In genomic region chr7:30884047-30884446, GRCm38 (mm10) we compare ENCODE assay signal across 42 mouse cellular contexts. TPM values are rescaled to one million over a fixed set of nuclear protein-coding genes. Genes with fewer than 3 reads are reported as not detected.
"Had no signal": no experiment of that assay in that cellular context is flagged by ENCODE, and none has a peak within 500 bp of the region (broad histone marks: within the 10 kb centered on the region; RNA-seq: fewer than 3 reads in every experiment).

No protein-coding gene starts in this region.

- DNase-seq: gastrocnemius, postnatal 14 days; gastrocnemius, postnatal 36 days; heart, adult 11 months; heart, adult 2 months; heart, postnatal 14 days; heart, postnatal 36 days; kidney, adult 11 months; kidney, adult 2 months; kidney, adult 9 months; kidney, postnatal 14 days; kidney, postnatal 36 days; layer of hippocampus, adult 9-11 months; layer of hippocampus, postnatal 36 days; left cerebral cortex, postnatal 4 days; liver, embryonic 13.5 days; liver, postnatal 0 days had no signal

- H3K36me3 ChIP-seq: heart, embryonic 13.5 days; heart, embryonic 15.5 days; hindbrain, embryonic 13.5 days; hindbrain, embryonic 15.5 days; kidney, embryonic 15.5 days; limb, embryonic 13.5 days; limb, embryonic 15.5 days; liver, embryonic 13.5 days; liver, embryonic 15.5 days had no signal

- H3K9me3 ChIP-seq: heart, embryonic 13.5 days; heart, embryonic 15.5 days; hindbrain, embryonic 13.5 days; hindbrain, embryonic 15.5 days; kidney, embryonic 15.5 days; limb, embryonic 13.5 days; limb, embryonic 15.5 days; liver, embryonic 13.5 days; liver, embryonic 15.5 days had no signal

- H3K4me1 ChIP-seq: heart, embryonic 13.5 days; heart, embryonic 15.5 days; hindbrain, embryonic 13.5 days; hindbrain, embryonic 15.5 days; kidney, embryonic 15.5 days; limb, embryonic 13.5 days; limb, embryonic 15.5 days; liver, embryonic 13.5 days had no signal

- H3K4me2 ChIP-seq: heart, embryonic 11.5 days; heart, embryonic 13.5 days; heart, embryonic 15.5 days; hindbrain, embryonic 13.5 days; hindbrain, embryonic 15.5 days; kidney, embryonic 15.5 days; limb, embryonic 13.5 days; limb, embryonic 15.5 days; liver, embryonic 11.5 days; liver, embryonic 13.5 days; liver, embryonic 15.5 days had no signal

- H3K4me3 ChIP-seq: heart, adult 2 months; heart, embryonic 13.5 days; heart, embryonic 15.5 days; hindbrain, embryonic 13.5 days; hindbrain, embryonic 15.5 days; kidney, embryonic 15.5 days; limb, embryonic 13.5 days; limb, embryonic 15.5 days; liver, embryonic 13.5 days; liver, embryonic 15.5 days had no signal

- ATAC-seq: hindbrain, postnatal 0 days; intestine, embryonic 16.5 days; liver, postnatal 0 days had no signal

- H3K27me3 ChIP-seq: heart, embryonic 15.5 days; hindbrain, embryonic 13.5 days; hindbrain, embryonic 15.5 days; kidney, embryonic 15.5 days; limb, embryonic 13.5 days; limb, embryonic 15.5 days; liver, embryonic 13.5 days; liver, embryonic 15.5 days had no signal

- H3K9ac ChIP-seq: heart, embryonic 13.5 days; heart, embryonic 15.5 days; hindbrain, embryonic 13.5 days; hindbrain, embryonic 15.5 days; kidney, embryonic 15.5 days; limb, embryonic 13.5 days; limb, embryonic 15.5 days; liver, embryonic 13.5 days; liver, embryonic 15.5 days; liver, postnatal 0 days had no signal

- H3K27ac ChIP-seq: heart, adult 2 months; heart, embryonic 13.5 days; heart, embryonic 15.5 days; hindbrain, embryonic 13.5 days; hindbrain, embryonic 15.5 days; hindbrain, postnatal 0 days; kidney, embryonic 15.5 days; kidney, postnatal 0 days; limb, embryonic 13.5 days; limb, embryonic 15.5 days; liver, embryonic 13.5 days; liver, embryonic 15.5 days had no signal

RNA-seq across cellular contexts. Expression of gene Cd22, which starts 3.9 kb away (rescaled TPM):
- total RNA-seq: gastrocnemius, postnatal 36 days; hematopoietic stem cell, adult 5-6 weeks; layer of hippocampus, adult 18-20 months; layer of hippocampus, postnatal 14 days; layer of hippocampus, postnatal 36 days; left cerebral cortex, postnatal 25 days had no signal
- polyA plus RNA-seq: heart, embryonic 11.5 days; heart, embryonic 13.5 days; heart, embryonic 15.5 days; hindbrain, embryonic 11.5 days; hindbrain, embryonic 13.5 days; limb, embryonic 11.5 days had no signal

RNA-seq across cellular contexts. Expression of gene Ffar1, which starts 22.7 kb away (rescaled TPM):
- total RNA-seq: gastrocnemius, postnatal 14 days; gastrocnemius, postnatal 36 days; heart, adult 2 months; heart, postnatal 14 days; heart, postnatal 36 days; hematopoietic stem cell, adult 5-6 weeks; hindbrain, postnatal 0 days; layer of hippocampus, adult 18-20 months; layer of hippocampus, adult 8-10 months; layer of hippocampus, postnatal 14 days; layer of hippocampus, postnatal 36 days; left cerebral cortex, adult 18-20 months; left cerebral cortex, adult 8-10 months; left cerebral cortex, postnatal 10 days; left cerebral cortex, postnatal 25 days; left cerebral cortex, postnatal 4 days had no signal
- polyA plus RNA-seq: heart, embryonic 11.5 days; heart, embryonic 13.5 days; heart, embryonic 15.5 days; heart, postnatal 0 days; hindbrain, embryonic 11.5 days; hindbrain, embryonic 13.5 days; hindbrain, embryonic 15.5 days; hindbrain, postnatal 0 days; kidney, embryonic 15.5 days; limb, embryonic 11.5 days; limb, embryonic 13.5 days; limb, embryonic 15.5 days; liver, embryonic 11.5 days; liver, embryonic 13.5 days; liver, embryonic 15.5 days had no signal

RNA-seq across cellular contexts. Expression of gene Ffar3, which starts 28.1 kb away (rescaled TPM):
- total RNA-seq: gastrocnemius, postnatal 14 days; gastrocnemius, postnatal 36 days; heart, adult 2 months; heart, postnatal 14 days; heart, postnatal 36 days; hematopoietic stem cell, adult 5-6 weeks; layer of hippocampus, adult 18-20 months; layer of hippocampus, adult 8-10 months; layer of hippocampus, postnatal 36 days; left cerebral cortex, adult 18-20 months; left cerebral cortex, adult 8-10 months; left cerebral cortex, postnatal 10 days; left cerebral cortex, postnatal 25 days; left cerebral cortex, postnatal 4 days had no signal
- polyA plus RNA-seq: gonadal fat pad, adult 2 months; heart, adult 2 months; heart, embryonic 11.5 days; heart, embryonic 13.5 days; heart, embryonic 15.5 days; heart, postnatal 0 days; hindbrain, embryonic 11.5 days; hindbrain, embryonic 15.5 days; limb, embryonic 13.5 days; limb, embryonic 15.5 days; liver, embryonic 11.5 days; liver, embryonic 13.5 days; liver, embryonic 15.5 days; liver, postnatal 0 days had no signal

RNA-seq across cellular contexts. Expression of gene Mag, which starts 30.6 kb away (rescaled TPM):
- total RNA-seq: heart, adult 2 months; heart, postnatal 36 days; hematopoietic stem cell, adult 5-6 weeks had no signal

RNA-seq across cellular contexts. Expression of gene Hamp2, which starts 40.4 kb away (rescaled TPM):
- total RNA-seq: gastrocnemius, postnatal 14 days; gastrocnemius, postnatal 36 days; hematopoietic stem cell, adult 5-6 weeks; hindbrain, postnatal 0 days; layer of hippocampus, adult 18-20 months; layer of hippocampus, adult 8-10 months; layer of hippocampus, postnatal 14 days; layer of hippocampus, postnatal 36 days; left cerebral cortex, adult 18-20 months; left cerebral cortex, adult 8-10 months; left cerebral cortex, postnatal 10 days; left cerebral cortex, postnatal 25 days; left cerebral cortex, postnatal 4 days had no signal
- polyA plus RNA-seq: heart, embryonic 11.5 days; heart, embryonic 13.5 days; heart, embryonic 15.5 days; heart, postnatal 0 days; hindbrain, embryonic 11.5 days; hindbrain, embryonic 13.5 days; hindbrain, embryonic 15.5 days; hindbrain, postnatal 0 days; intestine, embryonic 14.5 days; intestine, embryonic 16.5 days; kidney, adult 2 months; kidney, embryonic 15.5 days; kidney, postnatal 0 days; limb, embryonic 11.5 days; limb, embryonic 13.5 days; limb, embryonic 15.5 days; liver, embryonic 11.5 days; liver, embryonic 13.5 days; liver, embryonic 15.5 days had no signal
